Mouse (Mus musculus): ENCODE results near the gene Asl. TPM values are rescaled to one million over a fixed set of nuclear protein-coding genes. Genes with fewer than 3 reads are reported as not detected.

Gene Asl
- polyA plus RNA-seq, 1 experiment, result 40.4 TPM

DNA sequence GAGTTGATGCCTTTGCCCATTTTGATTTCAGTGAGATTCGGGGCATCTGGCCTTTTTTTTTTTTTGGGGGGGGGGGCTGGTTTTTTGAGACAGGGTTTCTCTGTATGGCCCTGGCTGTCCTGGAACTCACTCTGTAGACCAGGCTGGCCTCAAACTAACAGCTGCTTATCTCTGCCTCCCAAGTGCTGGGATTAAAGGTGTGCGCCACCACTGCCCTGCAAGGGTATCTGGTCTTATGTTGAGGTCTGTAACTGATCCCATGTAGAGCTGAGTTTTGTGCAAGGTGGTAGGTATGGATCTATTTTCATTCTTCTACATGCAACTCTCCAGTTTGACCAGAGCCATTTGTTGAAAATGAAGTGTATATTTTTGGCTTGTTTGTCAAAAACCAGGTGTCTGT, 27.3 kb upstream of the Asl start:
- H3K4me3 ChIP-seq (ENCODE audit: control insufficient read depth, insufficient read depth, low read length), result no peak overlapping the region
- H3K27ac ChIP-seq (ENCODE audit: control insufficient read depth, insufficient read depth, low read length), result no peak overlapping the region
- WGBS, result 97% methylated on average over 2 of the region's 2 CpGs

DNA sequence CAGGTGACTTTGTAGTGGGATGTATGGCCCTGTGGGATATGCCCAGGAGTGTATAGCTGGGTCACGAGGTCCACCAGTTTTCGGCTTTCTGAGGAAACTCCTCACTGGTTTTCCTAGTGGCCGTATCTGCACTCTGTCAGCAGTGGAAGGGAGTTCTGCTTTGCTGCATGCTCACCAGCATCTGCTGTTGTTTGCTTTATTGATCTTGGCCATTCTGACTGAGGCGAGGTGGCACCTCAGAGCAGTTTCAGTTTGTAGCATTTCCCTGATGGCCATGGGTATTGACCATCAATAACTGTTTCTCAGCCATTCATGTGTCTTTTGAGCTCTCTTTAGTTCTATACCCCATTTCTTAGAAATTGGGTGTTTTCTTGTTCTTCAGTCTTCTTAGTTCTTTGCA, 26.6 kb upstream of the Asl start:
- 96% methylated on average over 4 of the region's 4 CpGs for WGBS
- TF ChIP-seq POLR2A (IDR thresholded peaks at IDR 0.05; ENCODE audit: control insufficient read depth, extremely low read depth, insufficient read depth, low read length, poor library complexity) (no peak), CTCF (IDR thresholded peaks at IDR 0.05; ENCODE audit: borderline replicate concordance, control insufficient read depth, extremely low read depth, insufficient read depth, low read length, poor library complexity) (no peak)
- H3K36me3 ChIP-seq (ENCODE audit: control insufficient read depth, insufficient read depth, low read length), result peaks cover 26% of the 10 kb centered on the region

More for the DNA sequence above, 27.3 kb upstream of the Asl start:
- Histone ChIP-seq H3K27me3 (ENCODE audit: control insufficient read depth, insufficient read depth, low read length) (no peaks in the 10 kb centered on the region), H3K36me3 (ENCODE audit: control insufficient read depth, insufficient read depth, low read length) (peaks cover 21% of the 10 kb centered on the region), H3K4me1 (replicated peaks; ENCODE audit: control insufficient read depth, insufficient read depth, low read length) (no peaks in the 10 kb centered on the region)
- no peak for TF ChIP-seq POLR2A (IDR thresholded peaks at IDR 0.05; ENCODE audit: control insufficient read depth, extremely low read depth, insufficient read depth, low read length, poor library complexity)
- no peak for TF ChIP-seq CTCF (IDR thresholded peaks at IDR 0.05; ENCODE audit: borderline replicate concordance, control insufficient read depth, extremely low read depth, insufficient read depth, low read length, poor library complexity)
- DNase-seq, result no peak

DNA sequence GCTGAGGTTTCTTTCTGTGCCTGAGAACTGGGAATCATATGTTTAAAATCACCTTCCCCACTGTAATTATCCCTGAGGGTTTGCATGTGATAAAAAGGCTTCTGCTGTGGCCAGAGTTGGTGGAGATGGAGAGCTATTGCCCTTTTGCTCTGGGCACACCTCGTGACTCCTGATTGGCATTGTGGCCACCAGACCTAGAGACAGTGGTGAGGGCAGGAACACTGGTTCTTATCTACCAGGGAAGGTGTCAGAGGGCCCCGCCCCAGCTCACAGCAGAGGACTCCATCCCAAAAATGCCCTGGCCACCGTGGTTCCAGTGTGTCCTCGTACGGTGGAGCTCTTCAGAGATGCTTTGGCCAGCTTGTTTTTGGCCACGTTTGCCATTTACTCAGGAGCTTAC, 23.9 kb upstream of the Asl start:
- no peak for DNase-seq
- WGBS, result 96% methylated on average over 6 of the region's 6 CpGs
- Histone ChIP-seq H3K36me3 (ENCODE audit: control insufficient read depth, insufficient read depth, low read length) (peaks cover 29% of the 10 kb centered on the region), H3K4me3 (ENCODE audit: control insufficient read depth, insufficient read depth, low read length) (no peak overlapping the region), H3K4me1 (replicated peaks; ENCODE audit: control insufficient read depth, insufficient read depth, low read length) (no peaks in the 10 kb centered on the region), H3K27me3 (ENCODE audit: control insufficient read depth, insufficient read depth, low read length) (no peaks in the 10 kb centered on the region), H3K27ac (ENCODE audit: control insufficient read depth, insufficient read depth, low read length) (no peak overlapping the region)
- TF ChIP-seq POLR2A (IDR thresholded peaks at IDR 0.05; ENCODE audit: control insufficient read depth, extremely low read depth, insufficient read depth, low read length, poor library complexity) (no peak), CTCF (IDR thresholded peaks at IDR 0.05; ENCODE audit: borderline replicate concordance, control insufficient read depth, extremely low read depth, insufficient read depth, low read length, poor library complexity) (no peak)

More for the DNA sequence above, 26.6 kb upstream of the Asl start:
- Histone ChIP-seq H3K4me1 (replicated peaks; ENCODE audit: control insufficient read depth, insufficient read depth, low read length) (no peaks in the 10 kb centered on the region), H3K27me3 (ENCODE audit: control insufficient read depth, insufficient read depth, low read length) (no peaks in the 10 kb centered on the region), H3K27ac (ENCODE audit: control insufficient read depth, insufficient read depth, low read length) (no peak overlapping the region), H3K4me3 (ENCODE audit: control insufficient read depth, insufficient read depth, low read length) (no peak overlapping the region)
- DNase-seq, result no peak

DNA sequence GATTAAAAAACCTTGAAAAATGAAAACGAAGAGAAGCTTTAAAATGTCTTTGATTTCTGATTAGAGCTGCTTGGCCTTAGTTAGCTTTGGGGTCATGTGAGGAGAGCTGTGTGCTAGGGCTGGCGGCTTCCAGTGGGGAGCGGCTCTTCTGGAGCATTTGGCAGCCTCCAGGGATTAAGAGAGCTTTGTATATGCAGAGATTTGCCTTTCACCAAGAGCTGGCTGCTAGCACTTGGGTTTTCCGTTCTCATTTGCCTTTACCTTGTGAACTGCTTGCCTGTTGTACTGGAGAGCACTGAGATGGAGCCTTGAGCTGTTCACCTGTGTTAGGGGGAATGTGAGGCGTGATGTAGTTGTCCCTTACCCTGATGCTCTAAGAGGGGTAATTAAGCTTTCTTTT, 23.5 kb upstream of the Asl start:
- Histone ChIP-seq H3K36me3 (ENCODE audit: control insufficient read depth, insufficient read depth, low read length) (peaks cover 32% of the 10 kb centered on the region), H3K27me3 (ENCODE audit: control insufficient read depth, insufficient read depth, low read length) (no peaks in the 10 kb centered on the region), H3K27ac (ENCODE audit: control insufficient read depth, insufficient read depth, low read length) (no peak overlapping the region), H3K4me1 (replicated peaks; ENCODE audit: control insufficient read depth, insufficient read depth, low read length) (no peaks in the 10 kb centered on the region), H3K4me3 (ENCODE audit: control insufficient read depth, insufficient read depth, low read length) (no peak overlapping the region)
- no peak for DNase-seq
- TF ChIP-seq POLR2A (IDR thresholded peaks at IDR 0.05; ENCODE audit: control insufficient read depth, extremely low read depth, insufficient read depth, low read length, poor library complexity) (no peak), CTCF (IDR thresholded peaks at IDR 0.05; ENCODE audit: borderline replicate concordance, control insufficient read depth, extremely low read depth, insufficient read depth, low read length, poor library complexity) (no peak)
- 95% methylated on average over 5 of the region's 5 CpGs for WGBS

DNA sequence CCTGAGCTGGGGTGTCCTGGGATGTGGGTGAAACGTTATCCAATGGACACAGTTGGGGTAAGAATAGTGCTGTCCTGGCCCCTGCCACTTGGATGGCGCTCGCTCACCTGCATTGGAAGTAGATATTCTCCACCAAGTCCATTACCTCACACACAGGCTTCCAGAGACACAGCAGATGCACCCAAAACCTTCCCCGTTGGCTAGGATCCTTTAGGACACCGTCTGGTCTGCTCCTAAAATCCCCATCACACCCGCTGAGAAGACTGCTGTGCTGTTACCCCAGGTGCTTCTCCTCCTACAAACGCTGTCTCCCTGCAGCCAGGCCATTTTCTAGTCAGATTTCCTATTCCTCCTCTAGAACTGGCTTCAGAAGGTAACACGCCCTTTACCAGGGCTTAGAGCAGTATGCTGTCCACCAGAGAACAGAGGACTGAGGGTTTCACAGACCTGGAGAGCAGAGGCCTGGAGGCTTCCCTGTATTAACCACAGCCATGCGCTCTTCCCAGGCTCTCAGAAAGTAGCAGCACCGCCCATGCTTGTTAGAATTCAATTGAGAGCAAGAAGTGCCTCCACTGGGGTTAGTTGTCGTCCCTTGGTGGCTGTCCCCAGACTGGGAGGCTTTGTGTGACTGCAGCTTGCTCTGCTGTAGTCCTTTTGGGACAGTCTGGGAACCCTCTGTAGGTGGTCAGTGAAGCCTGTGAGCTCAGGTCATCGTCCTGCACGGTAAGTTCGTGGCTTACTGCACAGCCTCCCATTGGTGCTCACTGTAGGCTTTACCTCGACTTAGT, 22.2 kb upstream of the Asl start:
- Histone ChIP-seq H3K4me1 (replicated peaks; ENCODE audit: control insufficient read depth, insufficient read depth, low read length) (no peaks in the 10 kb centered on the region), H3K36me3 (ENCODE audit: control insufficient read depth, insufficient read depth, low read length) (peaks cover 42% of the 10 kb centered on the region), H3K27ac (ENCODE audit: control insufficient read depth, insufficient read depth, low read length) (no peak overlapping the region), H3K4me3 (ENCODE audit: control insufficient read depth, insufficient read depth, low read length) (no peak overlapping the region), H3K27me3 (ENCODE audit: control insufficient read depth, insufficient read depth, low read length) (no peaks in the 10 kb centered on the region)
- DNase-seq, result no peak
- no peak for TF ChIP-seq CTCF (IDR thresholded peaks at IDR 0.05; ENCODE audit: borderline replicate concordance, control insufficient read depth, extremely low read depth, insufficient read depth, low read length, poor library complexity)
- 96% methylated on average over 15 of the region's 15 CpGs for whole genome bisulfite sequencing

DNA sequence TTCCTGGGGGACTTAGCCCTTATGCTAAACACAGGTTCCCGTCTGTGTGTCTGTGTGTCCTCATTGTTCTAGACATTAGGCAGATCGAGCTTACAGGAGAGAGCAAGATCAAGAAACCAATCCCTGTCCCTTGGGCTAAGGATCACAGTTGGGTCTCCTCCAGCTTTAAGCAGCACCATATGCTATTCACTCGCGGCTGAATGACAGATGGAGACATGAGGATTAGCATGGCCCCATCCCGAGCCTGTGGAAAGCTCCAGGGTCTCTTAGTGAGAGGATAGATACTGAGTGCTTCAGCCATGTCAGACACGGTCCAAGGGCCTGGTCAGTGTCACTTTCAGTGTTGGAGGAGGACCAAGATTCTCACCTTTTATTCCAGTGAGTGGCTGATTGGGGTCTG, 21.4 kb upstream of the Asl start:
- H3K27me3 ChIP-seq (ENCODE audit: control insufficient read depth, insufficient read depth, low read length), result no peaks in the 10 kb centered on the region
- peaks cover 42% of the 10 kb centered on the region for H3K36me3 ChIP-seq (ENCODE audit: control insufficient read depth, insufficient read depth, low read length)
- H3K4me3 ChIP-seq (ENCODE audit: control insufficient read depth, insufficient read depth, low read length), result no peak overlapping the region
- WGBS, result 95% methylated on average over 6 of the region's 6 CpGs
- DNase-seq, result no peak
- TF ChIP-seq POLR2A (IDR thresholded peaks at IDR 0.05; ENCODE audit: control insufficient read depth, extremely low read depth, insufficient read depth, low read length, poor library complexity) (no peak), CTCF (IDR thresholded peaks at IDR 0.05; ENCODE audit: borderline replicate concordance, control insufficient read depth, extremely low read depth, insufficient read depth, low read length, poor library complexity) (no peak)
- no peaks in the 10 kb centered on the region for H3K4me1 ChIP-seq (replicated peaks; ENCODE audit: control insufficient read depth, insufficient read depth, low read length)
- no peak overlapping the region for H3K27ac ChIP-seq (ENCODE audit: control insufficient read depth, insufficient read depth, low read length)

Data from thymus, adult 2 months (tissue).